Mouse (Mus musculus) mesoderm, embryonic 11.5 days (tissue): ENCODE data around the gene Olfr608.
"Not testable (repeated sequence)": the region's sequence is repeated elsewhere in the genome, so short reads cannot be mapped to it uniquely, and the experiment has no call there.

Experiments
- DNase-seq: peaks from one replicate; pipeline ENCODE4 v3.0.0-alpha.2; 2012; ENCODE audit warnings: low read depth, low spot score

Olfr608 gene

DNA sequence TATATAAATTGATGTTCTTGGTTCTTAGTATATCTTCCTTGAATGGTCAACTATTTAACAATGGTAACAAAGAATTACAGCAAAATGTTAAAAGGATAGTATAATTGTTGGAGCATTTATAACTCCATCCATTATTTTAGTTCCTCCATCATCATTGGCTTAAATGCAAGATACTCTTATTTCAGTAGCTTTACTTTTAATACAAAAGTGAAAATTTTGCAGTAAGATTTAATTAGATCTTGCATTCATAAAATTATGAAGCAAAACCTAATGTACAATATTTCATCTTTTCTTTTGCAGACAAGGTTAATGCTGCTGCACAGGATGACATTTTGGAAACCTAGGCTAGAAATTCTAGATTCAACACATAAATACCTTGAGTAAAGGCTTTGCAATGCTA is at the start of gene Olfr608:
Olfr608 (plus strand) TSS at position 301 of the 400 bp plus-strand sequence.
- DNase-seq: no peak

GRCm38 (mm10) chr7:103445339-103445738 is 24.3 kb upstream of the Olfr608 start, which contains the start of gene Olfr605:
Olfr605 (minus strand) TSS chr7:103445439.
- DNase-seq: no peak

- no peak for DNase-seq
Measured at GRCm38 (mm10) chr7:103448746-103449145, 20.9 kb upstream of the Olfr608 start, which contains the start of gene Olfr606. Olfr606 (plus strand) TSS chr7:103449046.

DNA sequence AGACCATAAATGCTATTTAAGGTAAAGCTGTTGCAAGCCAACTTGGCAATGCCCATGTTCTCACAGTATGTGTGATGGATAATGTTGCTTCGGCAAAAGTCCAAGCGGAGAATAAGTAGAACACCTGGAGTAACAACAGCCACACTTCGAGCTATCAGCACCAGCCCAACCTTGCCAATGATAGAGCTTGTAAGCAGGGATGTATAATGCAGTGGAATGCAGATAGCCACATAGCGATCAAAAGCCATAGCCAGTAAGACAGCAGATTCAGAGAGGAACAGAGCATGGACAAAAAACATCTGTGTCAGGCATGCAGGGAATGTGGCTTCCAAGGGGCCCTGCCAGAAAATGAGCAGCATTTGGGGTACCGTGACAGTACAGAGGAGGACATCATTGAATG is 9.1 kb upstream of the Olfr608 start:
- no peak for DNase-seq

DNA sequence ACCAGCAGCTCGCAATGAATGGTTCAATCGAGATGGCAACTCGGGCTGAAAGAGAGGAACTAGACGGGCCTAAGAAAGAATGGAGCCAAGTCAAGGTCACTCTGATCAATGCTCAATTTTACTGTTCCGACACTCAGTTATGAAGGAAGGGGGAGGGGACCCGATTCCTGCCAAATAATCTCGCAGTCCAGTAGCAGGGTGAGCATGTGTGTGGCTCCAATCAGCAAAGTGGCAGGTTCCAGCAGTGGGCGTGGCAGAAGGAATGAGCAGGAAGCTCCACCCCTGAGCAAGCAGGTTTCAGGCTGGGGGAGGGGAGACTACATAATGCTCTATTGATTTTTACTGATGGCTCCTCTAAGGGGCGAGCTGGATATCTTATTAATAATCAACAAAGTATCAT is 7.4 kb downstream of the Olfr608 start:
- not testable (repeated sequence) for DNase-seq

GRCm38 (mm10) chr7:103497962-103498361 is 28.3 kb downstream of the Olfr608 start, which contains the start of gene Olfr609:
Olfr609 (minus strand) TSS chr7:103498062.
- DNase-seq: no peak

DNA sequence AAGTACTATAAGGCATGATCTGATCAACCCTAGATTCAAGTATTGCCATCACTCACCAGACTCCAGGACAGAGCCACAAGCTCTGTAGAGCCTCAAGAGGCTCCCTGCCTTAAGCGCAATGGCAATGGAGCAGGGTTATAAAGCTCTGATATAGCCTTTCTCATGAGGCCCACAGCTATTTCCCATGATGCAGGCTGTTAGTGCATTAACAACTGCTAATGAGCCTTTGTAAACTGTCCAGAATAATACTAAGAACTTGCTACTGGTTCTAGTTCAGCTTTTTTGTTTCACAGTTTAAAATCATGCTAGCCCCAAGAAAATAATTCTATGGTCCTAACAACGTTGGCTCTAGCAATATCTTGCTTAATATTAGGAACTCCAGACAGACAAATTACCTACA is 42.3 kb downstream of the Olfr608 start, which contains the start of gene Olfr610:
Olfr610 (minus strand) TSS at position 101 of the 400 bp plus-strand sequence.
- no peak for DNase-seq

GRCm38 (mm10) chr7:103520746-103521145 is 51.1 kb downstream of the Olfr608 start, which contains the start of gene Olfr611:
Olfr611 (minus strand) TSS chr7:103520846.
- DNase-seq: not testable (repeated sequence)
